Mouse (Mus musculus) megakaryocyte, embryonic 14.5 days (primary cell): ENCODE measurements at regions not wholly inside any gene's neighbourhood (a gene's known extent, or its start where the extent isn't known, plus 50 kb on each side); places are given as distances from the start of the nearest gene placed in this dataset.

Experiments used
- FLI1 ChIP-seq: IDR thresholded peaks from 2 replicates; pipeline ENCODE4 v1.6.1; 2012; ENCODE audit warnings: low read length, inconsistent platforms, mixed read lengths
- GATA1 ChIP-seq: IDR thresholded peaks from 3 replicates; pipeline ENCODE4 v1.6.1; 2012; ENCODE audit warnings: mixed read lengths, low read length, inconsistent platforms, borderline replicate concordance

GRCm38 (mm10) chrX:99602268-99602885 is 131.3 kb upstream of the Pja1 start:
- TF ChIP-seq GATA1 (no peak), FLI1 (no peak)
